Mouse (Mus musculus) urinary bladder, postnatal 4 days (tissue): ENCODE data around the gene Pisd.

Experiments
- DNase-seq, 2 experiments: peaks; one replicate each; pipeline ENCODE4 v3.0.0; 2021 to 2022; ENCODE audit warnings: low spot score in 2 of 2

The Pisd gene

GRCm38 (mm10) chr5:32706226-32706780, 79.1 kb downstream of the Pisd start:
- no peak for DNase-seq

DNA sequence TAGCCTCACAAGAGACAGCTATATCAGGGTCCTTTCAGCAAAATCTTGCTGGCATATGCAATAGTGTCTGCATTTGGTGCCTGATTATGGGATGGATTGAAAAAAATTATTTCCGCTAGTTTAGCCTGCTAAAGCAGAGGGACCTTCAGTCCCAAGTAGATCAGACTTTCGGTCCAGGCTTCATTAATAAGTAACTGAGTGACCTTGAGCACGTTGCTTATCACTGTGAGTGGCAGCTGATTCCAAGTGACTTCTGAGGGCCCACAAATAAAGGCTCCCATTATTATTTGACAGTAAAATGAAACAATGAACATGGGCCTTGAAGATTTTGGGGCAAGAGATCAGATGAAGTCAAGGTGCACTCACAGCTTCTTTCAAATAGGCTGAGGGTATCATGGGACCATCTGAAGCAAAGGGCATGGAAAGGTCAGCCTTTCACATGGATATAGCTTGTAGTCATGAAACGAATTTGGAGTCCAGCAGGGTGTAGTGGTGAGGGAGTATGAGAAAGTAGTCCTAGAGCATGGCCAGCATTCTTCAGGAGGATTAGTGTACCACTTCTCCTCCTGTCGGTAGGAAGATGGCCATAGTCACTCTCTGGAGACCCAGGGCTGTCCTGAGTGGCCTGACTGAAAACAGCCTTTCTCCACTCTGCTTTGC, 88.1 kb downstream of the Pisd start:
- DNase-seq, result no peak

DNA sequence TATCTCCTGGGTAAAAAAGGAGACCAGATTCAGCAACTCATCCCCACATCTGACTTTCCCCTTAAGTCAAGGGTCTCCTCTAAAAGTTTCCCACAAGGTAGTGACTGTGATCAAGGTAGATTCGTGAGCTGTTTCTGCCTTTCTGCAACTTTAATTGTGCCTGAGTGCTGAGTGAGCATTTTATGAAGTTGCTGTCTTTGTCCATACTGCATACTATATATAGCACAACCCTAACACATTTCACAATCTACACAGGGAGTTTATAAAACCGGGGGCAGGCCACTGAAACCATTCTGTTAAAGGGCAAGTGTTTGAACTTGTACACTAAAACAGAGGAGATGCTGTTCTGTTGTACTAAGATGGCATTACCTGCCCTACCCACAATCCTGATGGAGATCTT, 92.0 kb downstream of the Pisd start:
- DNase-seq, result no peak
